Mouse (Mus musculus) small intestine, adult 2 months (tissue): ENCODE measurements around the gene Nsf.

Experiments used
- CTCF ChIP-seq: fragments of 200-500 bp; IDR thresholded peaks from 2 replicates; pipeline ENCODE4 v1.5.1; 2012; ENCODE audit warnings: low read depth, mild to moderate bottlenecking, control low read depth, inconsistent platforms, low read length, moderate library complexity, mixed read lengths; ENCODE audit not compliant: insufficient replicate concordance, insufficient read length; ENCODE audit errors: extremely low read depth
- POLR2A ChIP-seq: fragments of 200-500 bp; IDR thresholded peaks from 2 replicates; pipeline ENCODE4 v1.6.1; 2012; ENCODE audit warnings: low read depth, mild to moderate bottlenecking, control low read depth, inconsistent platforms, low read length, moderate library complexity

DNA sequence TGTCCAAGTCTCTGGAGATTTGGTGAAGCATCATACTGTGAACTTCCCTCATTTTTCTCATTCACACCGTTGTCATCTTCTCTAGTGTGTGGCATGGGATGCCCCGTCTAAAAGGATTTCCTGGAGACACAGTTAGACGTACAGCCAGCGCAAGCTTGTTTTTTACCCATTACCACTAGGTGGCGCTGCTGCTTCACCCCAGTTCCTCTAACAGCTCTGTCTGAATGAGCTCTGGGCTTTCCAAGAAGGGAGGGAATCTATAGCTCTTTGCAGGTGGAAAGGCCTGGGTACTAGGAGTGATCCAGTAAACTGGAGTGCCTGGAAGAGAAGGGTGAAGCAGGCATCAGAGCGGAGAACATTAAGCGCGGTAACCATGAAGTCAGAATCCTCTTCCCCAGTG, 33.6 kb upstream of the Nsf start:
- TF ChIP-seq POLR2A (no peak), CTCF (peak; percentile 87; the same call in 1 of the 2 replicates)
